Mouse (Mus musculus): Measurements from ENCODE around the gene Otud7a.

DNA sequence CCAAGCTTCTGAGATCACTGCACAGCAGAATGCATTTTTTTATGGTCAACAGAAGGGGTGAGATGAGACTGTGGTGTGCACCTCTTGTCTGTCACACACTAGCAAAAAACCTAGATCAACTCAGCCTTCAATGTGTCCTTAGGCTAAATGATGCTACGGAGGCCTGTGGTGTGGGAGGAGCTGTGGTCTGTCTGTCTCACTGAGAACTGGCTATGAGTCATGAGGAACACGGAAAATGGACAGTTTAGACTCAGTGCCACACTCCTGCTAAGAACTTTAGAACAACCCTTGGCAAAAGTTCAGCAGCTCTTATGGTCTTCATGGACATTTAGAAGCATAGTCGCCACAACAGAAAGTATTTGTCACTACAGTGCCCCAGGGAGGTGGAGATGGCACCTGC, 172.5 kb downstream of the Otud7a start:
- TF ChIP-seq CTCF (IDR thresholded peaks at IDR 0.05; ENCODE audit: borderline replicate concordance, insufficient read depth, low read length) (no peak), POLR2A (IDR thresholded peaks at IDR 0.05; ENCODE audit: low read depth, low read length) (no peak)
